Mouse (Mus musculus): ENCODE measurements around the gene Foxa2.

DNA sequence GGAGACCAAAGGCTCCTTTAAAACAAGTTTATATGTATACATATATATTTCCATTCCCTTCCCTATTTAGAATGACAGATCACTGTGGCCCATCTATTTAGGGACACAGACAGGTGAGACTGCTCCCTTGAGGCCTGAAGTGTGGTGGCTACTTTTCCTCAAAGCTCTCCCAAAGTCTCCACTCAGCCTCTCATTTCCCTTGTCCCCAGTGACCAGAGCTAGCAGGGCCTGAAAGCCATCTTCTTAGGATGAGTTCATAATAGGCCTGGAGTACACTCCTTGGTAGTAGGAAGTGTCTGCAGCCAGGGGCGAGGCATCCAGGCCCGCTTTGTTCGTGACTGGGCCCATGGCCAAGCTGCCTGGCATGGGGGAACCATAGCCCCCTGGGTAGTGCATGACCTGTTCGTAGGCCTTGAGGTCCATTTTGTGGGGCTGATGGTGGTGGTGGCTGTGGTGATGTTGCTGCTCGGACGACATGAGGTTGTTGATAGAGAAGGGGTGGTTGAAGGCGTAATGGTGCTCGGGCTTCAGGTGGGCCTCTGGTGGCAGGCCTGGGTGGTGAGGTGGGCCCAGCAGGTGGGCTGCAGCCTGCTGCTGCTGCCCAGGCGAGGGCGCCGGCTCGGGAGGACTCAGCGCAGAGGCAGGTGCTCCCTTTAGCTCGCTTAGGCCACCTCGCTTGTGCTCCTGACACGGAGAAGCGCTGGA is 3.3 kb downstream of the Foxa2 start:
- no peak for TF ChIP-seq POLR2A (IDR thresholded peaks at IDR 0.05; ENCODE audit: borderline replicate concordance, low read depth, low read length)
- no peak for TF ChIP-seq CTCF (IDR thresholded peaks at IDR 0.05; ENCODE audit: low read depth, low read length)

All from bone marrow macrophage, adult 2 months (primary cell).